Mouse (Mus musculus): ENCODE measurements around the gene Hsd3b1. TPM values are rescaled to one million over a fixed set of nuclear protein-coding genes. Genes with fewer than 3 reads are reported as not detected.

Hsd3b1 gene
- polyA plus RNA-seq (2016; fragmentation: Nextera tagmentation; extraction: Ambion mirVana): 1.8 and 2.1 TPM in 2 replicates

GRCm38 (mm10) chr3:98859576-98859975 is at the start of gene Hsd3b1:
Gene Hsd3b1, minus strand, starts transcription at chr3:98859794.
- no peak within 1 kb of the TSS for H3K9ac ChIP-seq
- WGBS: 88% methylated on average over 3 of the region's 3 CpGs
- H3K27ac ChIP-seq (ENCODE audit: poor library complexity, severe bottlenecking): no peak within 1 kb of the TSS
- peaks cover 7% of the 10 kb centered on the region; the same call in 1 of the 2 replicates for H3K27me3 ChIP-seq (replicated peaks)
- no peak for ATAC-seq (ENCODE audit: insufficient number of reproducible peaks, low FRiP score)
- no peak within 1 kb of the TSS for H3K4me2 ChIP-seq
- no peaks in the 10 kb centered on the region for H3K9me3 ChIP-seq (replicated peaks)
- no peak within 1 kb of the TSS for H3K4me3 ChIP-seq
- no peaks in the 10 kb centered on the region for H3K36me3 ChIP-seq
- peaks cover 22% of the 10 kb centered on the region for H3K4me1 ChIP-seq (replicated peaks)

- H3K9ac ChIP-seq: no peak overlapping the region
- H3K27me3 ChIP-seq (replicated peaks): no peaks in the 10 kb centered on the region
- no peak overlapping the region for H3K4me2 ChIP-seq
- no peak overlapping the region for H3K4me3 ChIP-seq
- WGBS: 83% methylated on average over 2 of the region's 2 CpGs
- no peaks in the 10 kb centered on the region for H3K9me3 ChIP-seq (replicated peaks)
- no peak for ATAC-seq (ENCODE audit: insufficient number of reproducible peaks, low FRiP score)
- no peak overlapping the region for H3K27ac ChIP-seq (ENCODE audit: poor library complexity, severe bottlenecking)
- no peaks in the 10 kb centered on the region for H3K4me1 ChIP-seq (replicated peaks)
- H3K36me3 ChIP-seq: no peaks in the 10 kb centered on the region
Observed at GRCm38 (mm10) chr3:98897606-98898005, 38.0 kb upstream of the Hsd3b1 start.

- Histone ChIP-seq H3K9ac (no peak overlapping the region), H3K27ac (ENCODE audit: poor library complexity, severe bottlenecking) (no peak overlapping the region), H3K4me3 (peak overlapping the region; percentile 29), H3K36me3 (no peaks in the 10 kb centered on the region), H3K9me3 (replicated peaks) (no peaks in the 10 kb centered on the region), H3K27me3 (replicated peaks) (no peaks in the 10 kb centered on the region), H3K4me1 (replicated peaks) (no peaks in the 10 kb centered on the region), H3K4me2 (peak overlapping the region; percentile 34; the same call in 1 of the 2 replicates)
- peak; percentile 42; the same call in 1 of the 2 replicates for ATAC-seq (ENCODE audit: insufficient number of reproducible peaks, low FRiP score)
- 43% methylated on average over 10 of the region's 10 CpGs for WGBS
Observed at GRCm38 (mm10) chr3:98895071-98895601, 35.5 kb upstream of the Hsd3b1 start.

- Histone ChIP-seq H3K4me1 (replicated peaks) (no peaks in the 10 kb centered on the region), H3K27me3 (replicated peaks) (no peaks in the 10 kb centered on the region), H3K9me3 (replicated peaks) (no peaks in the 10 kb centered on the region), H3K27ac (ENCODE audit: poor library complexity, severe bottlenecking) (no peak within 1 kb of the TSS), H3K9ac (no peak within 1 kb of the TSS), H3K4me2 (no peak within 1 kb of the TSS), H3K4me3 (no peak within 1 kb of the TSS), H3K36me3 (no peaks in the 10 kb centered on the region)
- no peak for ATAC-seq (ENCODE audit: insufficient number of reproducible peaks, low FRiP score)
- 87% methylated on average over 3 of the region's 3 CpGs for WGBS
Observed at GRCm38 (mm10) chr3:98893057-98893772, 33.6 kb upstream of the Hsd3b1 start, which contains the start of gene Hao2. Gene Hao2, minus strand, starts transcription at chr3:98893239.

- ATAC-seq (ENCODE audit: insufficient number of reproducible peaks, low FRiP score): no peak
- H3K4me2 ChIP-seq: no peak overlapping the region
- no peak overlapping the region for H3K27ac ChIP-seq (ENCODE audit: poor library complexity, severe bottlenecking)
- no peaks in the 10 kb centered on the region for H3K4me1 ChIP-seq (replicated peaks)
- no peaks in the 10 kb centered on the region for H3K9me3 ChIP-seq (replicated peaks)
- H3K4me3 ChIP-seq: no peak overlapping the region
- H3K36me3 ChIP-seq: no peaks in the 10 kb centered on the region
- WGBS: 61% methylated on average over 4 of the region's 4 CpGs
- H3K9ac ChIP-seq: no peak overlapping the region
- H3K27me3 ChIP-seq (replicated peaks): 0 out of 2 replicates have a peak, but pooled peaks cover under 1% of the 10 kb centered on the region
Observed at GRCm38 (mm10) chr3:98890430-98890829, 30.8 kb upstream of the Hsd3b1 start.

GRCm38 (mm10) chr3:98888206-98888605 is 28.6 kb upstream of the Hsd3b1 start:
- Histone ChIP-seq H3K9me3 (replicated peaks) (no peaks in the 10 kb centered on the region), H3K27me3 (replicated peaks) (0 out of 2 replicates have a peak, but pooled peaks cover 5% of the 10 kb centered on the region), H3K27ac (ENCODE audit: poor library complexity, severe bottlenecking) (no peak overlapping the region), H3K9ac (no peak overlapping the region), H3K4me1 (replicated peaks) (no peaks in the 10 kb centered on the region), H3K36me3 (no peaks in the 10 kb centered on the region), H3K4me3 (no peak overlapping the region), H3K4me2 (no peak overlapping the region)
- 73% methylated on average over 2 of the region's 2 CpGs for WGBS
- no peak for ATAC-seq (ENCODE audit: insufficient number of reproducible peaks, low FRiP score)

- no peak overlapping the region for H3K4me2 ChIP-seq
- H3K9me3 ChIP-seq (replicated peaks): no peaks in the 10 kb centered on the region
- WGBS: 86% methylated on average over 2 of the region's 2 CpGs
- H3K4me3 ChIP-seq: no peak overlapping the region
- H3K36me3 ChIP-seq: no peaks in the 10 kb centered on the region
- no peak overlapping the region for H3K27ac ChIP-seq (ENCODE audit: poor library complexity, severe bottlenecking)
- no peak overlapping the region for H3K9ac ChIP-seq
- H3K27me3 ChIP-seq (replicated peaks): 0 out of 2 replicates have a peak, but pooled peaks cover 5% of the 10 kb centered on the region
- no peak for ATAC-seq (ENCODE audit: insufficient number of reproducible peaks, low FRiP score)
- H3K4me1 ChIP-seq (replicated peaks): no peaks in the 10 kb centered on the region
Observed at GRCm38 (mm10) chr3:98880831-98881230, 21.2 kb upstream of the Hsd3b1 start.

- H3K27ac ChIP-seq (ENCODE audit: poor library complexity, severe bottlenecking): no peak overlapping the region
- no peaks in the 10 kb centered on the region for H3K9me3 ChIP-seq (replicated peaks)
- no peak overlapping the region for H3K4me2 ChIP-seq
- 80% methylated on average over 6 of the region's 6 CpGs for WGBS
- no peaks in the 10 kb centered on the region for H3K36me3 ChIP-seq
- no peak for ATAC-seq (ENCODE audit: insufficient number of reproducible peaks, low FRiP score)
- H3K9ac ChIP-seq: no peak overlapping the region
- H3K4me3 ChIP-seq: no peak overlapping the region
- H3K4me1 ChIP-seq (replicated peaks): no peaks in the 10 kb centered on the region
- H3K27me3 ChIP-seq (replicated peaks): 0 out of 2 replicates have a peak, but pooled peaks cover 2% of the 10 kb centered on the region
Observed at GRCm38 (mm10) chr3:98880216-98880615, 20.6 kb upstream of the Hsd3b1 start.

GRCm38 (mm10) chr3:98868219-98868618 is 8.6 kb upstream of the Hsd3b1 start:
- H3K27me3 ChIP-seq (replicated peaks): no peaks in the 10 kb centered on the region

GRCm38 (mm10) chr3:98862800-98863199 is 3.2 kb upstream of the Hsd3b1 start:
- Histone ChIP-seq H3K36me3 (no peaks in the 10 kb centered on the region), H3K27ac (ENCODE audit: poor library complexity, severe bottlenecking) (no peak overlapping the region), H3K27me3 (replicated peaks) (peaks cover 7% of the 10 kb centered on the region; the same call in 1 of the 2 replicates), H3K4me3 (no peak overlapping the region), H3K9ac (no peak overlapping the region), H3K4me1 (replicated peaks) (peaks cover 3% of the 10 kb centered on the region), H3K4me2 (no peak overlapping the region), H3K9me3 (replicated peaks) (no peaks in the 10 kb centered on the region)
- 96% methylated on average over 1 of the region's 1 CpGs for WGBS
- ATAC-seq (ENCODE audit: insufficient number of reproducible peaks, low FRiP score): no peak

More at GRCm38 (mm10) chr3:98868219-98868618, 8.6 kb upstream of the Hsd3b1 start:
- no peak for ATAC-seq (ENCODE audit: insufficient number of reproducible peaks, low FRiP score)
- Histone ChIP-seq H3K4me2 (no peak overlapping the region), H3K9ac (no peak overlapping the region), H3K4me1 (replicated peaks) (no peaks in the 10 kb centered on the region), H3K9me3 (replicated peaks) (no peaks in the 10 kb centered on the region), H3K4me3 (no peak overlapping the region), H3K36me3 (no peaks in the 10 kb centered on the region), H3K27ac (ENCODE audit: poor library complexity, severe bottlenecking) (no peak overlapping the region)
- 81% methylated on average over 2 of the region's 2 CpGs for WGBS

GRCm38 (mm10) chr3:98858051-98858450 is 1.5 kb downstream of the Hsd3b1 start:
- H3K4me2 ChIP-seq: no peak overlapping the region
- peaks cover 7% of the 10 kb centered on the region; the same call in 1 of the 2 replicates for H3K27me3 ChIP-seq (replicated peaks)
- WGBS: 24% methylated on average over 2 of the region's 2 CpGs
- H3K4me3 ChIP-seq: no peak overlapping the region
- no peaks in the 10 kb centered on the region for H3K36me3 ChIP-seq
- ATAC-seq (ENCODE audit: insufficient number of reproducible peaks, low FRiP score): no peak
- no peaks in the 10 kb centered on the region for H3K9me3 ChIP-seq (replicated peaks)
- H3K27ac ChIP-seq (ENCODE audit: poor library complexity, severe bottlenecking): peak overlapping the region; percentile 56
- H3K9ac ChIP-seq: no peak overlapping the region
- peaks cover 22% of the 10 kb centered on the region for H3K4me1 ChIP-seq (replicated peaks)

Data from heart, embryonic 12.5 days (tissue).